Mouse (Mus musculus): ENCODE data around the gene Oasl2.

GRCm38 (mm10) chr5:114949316-114949715, 52.6 kb downstream of the Oasl2 start:
- TF ChIP-seq CTCF (IDR thresholded peaks at IDR 0.05; ENCODE audit: extremely low read depth, insufficient read length, insufficient replicate concordance, low read depth, low read length) (no peak), POLR2A (IDR thresholded peaks at IDR 0.05; ENCODE audit: low read depth, low read length) (no peak)

All from small intestine, adult 2 months (tissue).